Mouse (Mus musculus): ENCODE data around the gene Hvcn1. TPM values are rescaled to one million over a fixed set of nuclear protein-coding genes. Genes with fewer than 3 reads are reported as not detected.
"Not testable (repeated sequence)": the region's sequence is repeated elsewhere in the genome, so short reads cannot be mapped to it uniquely, and the experiment has no call there.

The Hvcn1 gene
- polyA plus RNA-seq, 1 experiment from 2014 or later = 1.4 TPM

DNA sequence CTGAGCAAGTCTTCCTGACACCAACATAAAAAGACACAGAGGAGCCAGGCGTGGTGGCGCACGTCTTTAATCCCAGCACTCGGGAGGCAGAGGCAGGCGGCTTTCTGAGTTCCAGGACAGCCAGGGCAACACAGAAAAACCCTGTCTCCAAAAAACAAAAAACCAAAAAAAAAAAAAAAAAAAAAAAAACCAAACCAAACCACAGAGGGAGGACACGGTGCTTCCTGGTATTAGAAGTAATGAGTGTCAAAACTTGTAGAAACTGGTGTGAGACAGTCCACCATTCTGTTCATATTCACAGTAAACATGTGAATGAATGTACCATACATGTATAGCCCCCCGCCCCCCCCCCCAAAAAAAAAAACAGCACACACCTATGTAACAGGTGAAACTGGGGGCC is 30.6 kb upstream of the Hvcn1 start:
- 79% methylated on average over 7 of the region's 7 CpGs for WGBS (ENCODE audit: insufficient replicate concordance)

DNA sequence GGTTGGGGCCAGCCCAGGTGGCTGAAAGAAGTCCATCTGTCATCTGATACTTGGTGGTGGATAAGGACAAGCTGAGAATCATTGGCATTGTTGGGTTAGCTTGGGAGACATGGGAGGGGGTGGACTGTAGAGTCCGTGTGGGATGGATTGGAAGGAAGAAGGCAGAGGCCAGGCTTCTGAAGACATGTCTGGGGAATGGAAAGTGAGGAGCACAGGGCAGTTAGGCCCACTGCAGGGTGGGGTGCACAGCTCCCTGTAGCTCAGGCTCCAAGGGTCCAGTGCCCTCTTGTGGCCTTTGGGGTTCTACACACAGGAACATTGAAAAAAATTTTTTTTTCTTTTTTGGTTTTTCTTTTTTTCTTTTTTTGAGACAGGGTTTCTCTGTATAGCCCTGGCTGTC is 30.2 kb upstream of the Hvcn1 start:
- DNase-seq = no peak
- 29% methylated on average over 1 of the region's 1 CpGs for WGBS (ENCODE audit: insufficient replicate concordance)
- H3K36me3 ChIP-seq = peaks cover 48% of the 10 kb centered on the region

More for the DNA sequence above, 30.6 kb upstream of the Hvcn1 start:
- Histone ChIP-seq H3K9ac (no peak overlapping the region), H3K4me2 (no peak overlapping the region), H3K4me1 (replicated peaks) (0 out of 2 replicates have a peak, but pooled peaks cover 3% of the 10 kb centered on the region), H3K27me3 (no peaks in the 10 kb centered on the region), H3K27ac (no peak overlapping the region), H3K9me3 (replicated peaks) (no peaks in the 10 kb centered on the region), H3K4me3 (replicated peaks) (no peak overlapping the region), H3K36me3 (peaks cover 53% of the 10 kb centered on the region)
- no peak for DNase-seq
- ATAC-seq (ENCODE audit: low read depth) = no peak

DNA sequence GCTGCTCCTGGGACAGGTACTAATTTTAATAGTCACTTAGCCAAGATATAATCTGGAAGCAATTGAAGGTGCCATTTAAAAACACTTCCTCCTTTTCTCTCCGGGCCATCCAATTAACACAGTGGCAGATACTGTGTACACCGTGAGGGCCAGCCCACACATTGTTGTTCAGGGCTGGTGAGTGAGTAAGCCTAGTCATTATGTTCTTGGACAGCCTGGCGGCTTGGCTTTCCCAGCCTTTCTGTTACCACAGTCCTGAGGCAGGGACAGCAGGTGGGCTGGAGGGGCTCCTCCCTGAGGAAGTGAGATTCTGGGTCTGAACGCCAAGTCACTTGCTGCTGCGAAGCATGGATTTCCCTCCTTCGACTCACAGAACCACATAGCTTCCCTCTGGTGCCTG is 26.9 kb upstream of the Hvcn1 start:
- Histone ChIP-seq H3K36me3 (peaks cover 23% of the 10 kb centered on the region), H3K27ac (no peak overlapping the region), H3K4me1 (replicated peaks) (0 out of 2 replicates have a peak, but pooled peaks cover 3% of the 10 kb centered on the region), H3K27me3 (no peaks in the 10 kb centered on the region), H3K9ac (no peak overlapping the region), H3K9me3 (replicated peaks) (no peaks in the 10 kb centered on the region), H3K4me3 (replicated peaks) (no peak overlapping the region), H3K4me2 (no peak overlapping the region)
- 25% methylated on average over 6 of the region's 6 CpGs for WGBS (ENCODE audit: insufficient replicate concordance)
- ATAC-seq (ENCODE audit: low read depth) (no peak), DNase-seq (no peak)

More for the DNA sequence above, 30.2 kb upstream of the Hvcn1 start:
- Histone ChIP-seq H3K4me3 (replicated peaks) (no peak overlapping the region), H3K9me3 (replicated peaks) (no peaks in the 10 kb centered on the region), H3K27me3 (no peaks in the 10 kb centered on the region), H3K4me1 (replicated peaks) (0 out of 2 replicates have a peak, but pooled peaks cover 3% of the 10 kb centered on the region), H3K27ac (no peak overlapping the region), H3K4me2 (no peak overlapping the region), H3K9ac (no peak overlapping the region)
- ATAC-seq (ENCODE audit: low read depth) = peak; percentile 69

DNA sequence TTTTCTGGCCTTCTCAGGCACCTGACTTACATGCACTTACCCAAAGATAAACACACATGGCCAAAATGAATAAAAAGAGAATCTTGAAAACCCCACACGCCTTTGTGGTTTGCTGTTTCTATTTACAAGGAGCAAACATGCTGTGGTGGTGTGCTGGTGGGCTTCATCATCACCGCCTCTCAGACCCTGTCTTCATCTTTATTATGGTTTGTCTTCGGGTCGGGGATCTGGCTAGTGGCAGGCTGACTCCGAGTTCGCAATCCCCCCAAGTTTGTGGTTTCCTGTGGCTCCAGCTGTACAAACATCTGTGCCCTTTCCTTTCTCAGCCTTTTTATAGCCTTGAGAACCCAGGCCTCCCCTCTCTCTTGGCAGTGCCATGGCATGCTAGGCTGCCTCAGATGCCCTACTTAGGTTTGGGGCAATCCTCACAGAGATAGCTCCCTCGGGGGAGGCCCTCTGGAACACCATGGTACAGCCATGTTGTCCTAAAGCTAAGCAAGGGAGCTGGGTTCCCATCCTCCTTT is 22.3 kb upstream of the Hvcn1 start:
- no peak for ATAC-seq (ENCODE audit: low read depth)
- H3K4me2 ChIP-seq = no peak overlapping the region
- no peaks in the 10 kb centered on the region for H3K9me3 ChIP-seq (replicated peaks)
- H3K27me3 ChIP-seq = no peaks in the 10 kb centered on the region
- DNase-seq = no peak
- H3K4me1 ChIP-seq (replicated peaks) = 0 out of 2 replicates have a peak, but pooled peaks cover under 1% of the 10 kb centered on the region
- no peaks in the 10 kb centered on the region for H3K36me3 ChIP-seq
- H3K27ac ChIP-seq = no peak overlapping the region
- 37% methylated on average over 7 of the region's 7 CpGs for WGBS (ENCODE audit: insufficient replicate concordance)
- no peak overlapping the region for H3K9ac ChIP-seq
- H3K4me3 ChIP-seq (replicated peaks) = no peak overlapping the region

DNA sequence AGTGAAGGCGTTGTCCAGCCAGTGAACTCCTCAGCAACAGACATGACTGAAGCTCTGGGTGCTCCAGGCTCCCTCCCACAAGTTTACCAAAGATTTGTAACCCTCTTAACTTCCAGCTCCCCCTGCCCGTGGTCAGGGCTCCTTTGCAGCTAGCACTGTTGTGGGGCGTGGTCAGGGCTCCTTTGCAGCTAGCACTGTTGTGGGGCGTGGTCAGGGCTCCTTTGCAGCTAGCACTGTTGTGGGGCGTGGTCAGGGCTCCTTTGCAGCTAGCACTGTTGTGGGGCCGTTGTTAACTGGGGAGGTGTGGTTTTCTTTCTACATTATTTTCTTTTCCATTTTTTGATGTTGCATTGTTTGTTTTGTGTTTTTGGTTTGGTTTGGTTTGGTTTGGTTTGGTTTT is 21.7 kb upstream of the Hvcn1 start:
- not testable (repeated sequence) for DNase-seq; H3K27ac ChIP-seq; H3K4me3 ChIP-seq (replicated peaks); H3K4me1 ChIP-seq (replicated peaks); H3K27me3 ChIP-seq; H3K9ac ChIP-seq; H3K9me3 ChIP-seq (replicated peaks); H3K4me2 ChIP-seq; ATAC-seq (ENCODE audit: low read depth); H3K36me3 ChIP-seq
- 70% methylated on average over 6 of the region's 6 CpGs for WGBS (ENCODE audit: insufficient replicate concordance)

DNA sequence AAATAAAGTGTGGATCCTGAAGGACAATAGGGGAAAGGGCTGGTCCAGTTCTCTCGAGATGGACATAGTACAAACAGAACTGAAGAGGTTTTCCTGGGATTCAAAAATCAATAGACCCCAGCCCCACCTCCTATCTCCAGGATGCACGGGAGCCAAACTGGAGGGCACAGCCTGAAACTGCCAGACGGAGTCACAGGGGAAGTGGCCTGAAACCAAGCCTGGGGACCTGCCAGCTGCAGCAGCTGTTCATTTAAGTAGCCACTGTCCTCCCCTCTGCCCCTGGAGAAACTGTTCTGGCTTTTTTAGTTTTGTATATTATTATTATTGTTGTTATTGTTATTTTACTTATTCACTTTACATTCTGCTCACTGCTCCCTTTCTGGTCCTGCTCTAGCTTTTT is 17.5 kb upstream of the Hvcn1 start:
- WGBS (ENCODE audit: insufficient replicate concordance) = 19% methylated on average over 3 of the region's 3 CpGs
- DNase-seq (no peak), ATAC-seq (ENCODE audit: low read depth) (no peak)
- peaks cover 6% of the 10 kb centered on the region; the same call in 1 of the 2 replicates for H3K4me1 ChIP-seq (replicated peaks)
- no peaks in the 10 kb centered on the region for H3K27me3 ChIP-seq
- no peaks in the 10 kb centered on the region for H3K9me3 ChIP-seq (replicated peaks)
- no peak overlapping the region for H3K4me2 ChIP-seq
- H3K9ac ChIP-seq = no peak overlapping the region
- no peak overlapping the region for H3K4me3 ChIP-seq (replicated peaks)
- H3K27ac ChIP-seq = no peak overlapping the region
- no peaks in the 10 kb centered on the region for H3K36me3 ChIP-seq

DNA sequence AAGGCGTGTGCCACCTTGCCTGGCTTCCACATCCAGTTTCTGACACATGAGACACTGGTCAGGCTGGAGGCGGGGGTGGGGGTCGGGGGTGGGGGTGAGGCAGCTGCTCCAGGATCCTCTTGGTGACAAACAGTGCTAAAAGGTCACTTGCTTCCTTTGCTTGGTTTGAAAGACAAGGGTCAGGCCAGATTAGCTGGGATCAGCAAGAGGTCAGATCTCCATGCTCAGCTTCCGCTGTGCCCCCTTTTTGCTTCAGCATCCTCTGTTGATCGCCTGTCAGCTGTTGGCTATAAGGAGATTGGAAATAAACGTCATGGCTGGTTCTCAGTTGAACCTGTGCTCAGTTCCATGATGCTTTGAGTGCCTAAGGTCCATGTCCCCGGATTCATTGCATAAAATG is 16.1 kb upstream of the Hvcn1 start:
- Histone ChIP-seq H3K36me3 (no peaks in the 10 kb centered on the region), H3K27me3 (no peaks in the 10 kb centered on the region), H3K9ac (no peak overlapping the region), H3K9me3 (replicated peaks) (no peaks in the 10 kb centered on the region), H3K4me2 (no peak overlapping the region), H3K27ac (no peak overlapping the region), H3K4me1 (replicated peaks) (peaks cover 6% of the 10 kb centered on the region; the same call in 1 of the 2 replicates), H3K4me3 (replicated peaks) (no peak overlapping the region)
- ATAC-seq (ENCODE audit: low read depth) (no peak), DNase-seq (no peak)
- 57% methylated on average over 7 of the region's 7 CpGs for WGBS (ENCODE audit: insufficient replicate concordance)

DNA sequence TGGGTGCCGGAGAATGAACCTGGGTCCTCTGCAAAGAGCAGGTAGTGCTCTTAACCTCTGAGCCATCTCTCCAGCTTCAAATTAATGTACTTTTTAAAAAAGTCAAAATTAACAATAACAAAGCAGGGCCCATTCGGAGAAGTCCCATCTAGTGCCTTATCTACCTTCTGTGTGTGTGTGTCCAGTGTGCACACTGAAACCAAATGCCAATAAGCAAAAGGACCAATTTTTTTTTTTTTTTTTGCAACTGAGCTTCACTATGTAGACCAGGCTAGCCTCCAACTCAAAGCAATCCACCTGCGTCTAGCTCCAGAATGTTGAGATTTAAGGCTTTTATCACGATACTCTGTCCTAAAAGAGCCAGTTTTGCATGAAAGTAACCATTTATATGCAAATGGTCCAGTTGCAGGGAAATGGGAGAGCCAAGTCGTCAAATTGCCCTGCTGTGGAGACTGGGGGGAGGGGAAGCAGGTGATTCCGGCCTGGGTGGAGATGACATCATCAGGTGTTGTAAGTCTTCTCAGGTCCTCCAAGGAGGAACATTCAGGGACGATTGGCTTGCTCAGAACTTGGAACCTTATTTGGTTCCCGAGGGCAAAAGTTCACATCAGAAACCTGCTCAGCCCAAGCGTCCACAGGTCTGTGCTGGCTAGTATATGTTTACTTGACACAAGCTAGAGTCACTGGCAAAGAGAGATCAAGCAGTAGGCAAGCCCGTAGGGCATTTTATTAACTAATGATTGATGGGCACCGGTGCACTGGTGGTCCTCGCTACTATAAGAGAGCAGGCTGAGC is 15.1 kb upstream of the Hvcn1 start:
- no peak overlapping the region for H3K4me3 ChIP-seq (replicated peaks)
- peaks cover 6% of the 10 kb centered on the region; the same call in 1 of the 2 replicates for H3K4me1 ChIP-seq (replicated peaks)
- H3K9me3 ChIP-seq (replicated peaks) = no peaks in the 10 kb centered on the region
- no peak overlapping the region for H3K4me2 ChIP-seq
- ATAC-seq (ENCODE audit: low read depth) (no peak), DNase-seq (no peak)
- no peak overlapping the region for H3K9ac ChIP-seq
- H3K27ac ChIP-seq = no peak overlapping the region
- 62% methylated on average over 12 of the region's 12 CpGs for WGBS (ENCODE audit: insufficient replicate concordance)
- no peaks in the 10 kb centered on the region for H3K36me3 ChIP-seq
- no peaks in the 10 kb centered on the region for H3K27me3 ChIP-seq

DNA sequence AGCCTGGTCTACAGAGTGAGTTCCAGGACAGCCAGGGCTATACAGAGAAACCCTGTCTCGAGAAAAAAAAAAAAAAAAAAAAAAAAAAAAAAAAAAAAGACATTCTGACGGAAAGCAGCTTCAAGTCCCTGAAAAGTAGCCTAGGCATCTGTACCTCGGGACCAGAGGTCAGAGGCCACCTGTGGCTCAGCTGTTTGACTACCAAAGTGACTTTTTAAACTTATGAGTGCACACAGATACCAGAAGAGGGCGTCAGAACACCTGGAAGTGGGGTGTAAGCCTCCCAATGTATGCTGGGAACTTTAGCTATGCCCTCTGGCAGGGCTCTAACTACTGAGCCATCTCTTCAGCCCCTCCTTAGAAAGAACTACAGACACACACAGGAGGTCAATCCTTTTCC is 14.3 kb upstream of the Hvcn1 start:
- ATAC-seq (ENCODE audit: low read depth) = no peak
- DNase-seq = no peak
- Histone ChIP-seq H3K9ac (no peak overlapping the region), H3K4me3 (replicated peaks) (no peak overlapping the region), H3K9me3 (replicated peaks) (no peaks in the 10 kb centered on the region), H3K4me2 (no peak overlapping the region), H3K27me3 (no peaks in the 10 kb centered on the region), H3K36me3 (no peaks in the 10 kb centered on the region), H3K27ac (no peak overlapping the region), H3K4me1 (replicated peaks) (peaks cover 6% of the 10 kb centered on the region; the same call in 1 of the 2 replicates)
- WGBS (ENCODE audit: insufficient replicate concordance) = 35% methylated on average over 4 of the region's 4 CpGs

DNA sequence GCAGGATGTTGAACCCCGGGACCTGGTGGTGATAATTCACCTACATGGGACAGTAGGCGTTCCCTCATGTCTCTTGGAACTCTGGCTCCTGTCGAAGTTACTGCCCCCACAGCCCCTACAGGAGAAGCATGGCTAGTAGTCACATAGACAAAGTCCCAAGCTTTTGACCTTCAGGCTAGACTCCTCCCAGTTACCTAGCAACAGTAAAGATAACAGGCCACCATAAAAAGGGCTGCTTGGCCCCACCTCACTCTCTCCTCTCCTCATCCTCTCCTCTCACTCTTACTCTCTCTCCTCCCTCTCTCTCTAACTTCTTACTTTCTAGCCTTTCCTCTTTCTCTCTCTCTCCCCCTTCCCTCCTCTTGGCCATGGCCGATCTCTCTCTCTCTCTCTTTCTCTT is 5.7 kb upstream of the Hvcn1 start:
- ATAC-seq (ENCODE audit: low read depth) (no peak), DNase-seq (no peak)
- Histone ChIP-seq H3K4me1 (replicated peaks) (no peaks in the 10 kb centered on the region), H3K4me3 (replicated peaks) (no peak overlapping the region), H3K9me3 (replicated peaks) (peaks cover 6% of the 10 kb centered on the region; the same call in 1 of the 2 replicates), H3K4me2 (no peak overlapping the region), H3K27ac (no peak overlapping the region), H3K36me3 (no peaks in the 10 kb centered on the region), H3K27me3 (no peaks in the 10 kb centered on the region), H3K9ac (no peak overlapping the region)
- WGBS (ENCODE audit: insufficient replicate concordance) = 81% methylated on average over 4 of the region's 4 CpGs

DNA sequence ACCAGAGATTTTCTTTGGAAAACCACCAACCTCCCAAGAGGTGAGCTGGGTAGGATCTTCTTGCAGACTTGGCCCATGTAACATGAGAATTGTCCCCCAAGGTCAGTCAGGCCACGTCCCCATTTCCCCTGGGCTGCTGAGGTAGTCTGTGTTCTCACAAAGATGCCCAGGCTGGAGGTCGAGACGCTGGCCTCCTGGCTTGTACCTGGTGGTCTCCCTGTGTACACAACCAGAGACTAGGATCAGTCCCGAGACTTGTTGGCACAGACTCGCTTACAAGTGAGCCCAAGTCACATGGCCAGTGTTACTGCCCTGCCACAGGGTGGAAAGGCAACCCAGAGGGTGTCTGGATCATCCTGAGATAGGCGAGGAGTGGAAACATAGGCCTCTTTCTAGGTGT is 4.7 kb upstream of the Hvcn1 start:
- no peak for DNase-seq
- Histone ChIP-seq H3K27me3 (no peaks in the 10 kb centered on the region), H3K9me3 (replicated peaks) (peaks cover 6% of the 10 kb centered on the region; the same call in 1 of the 2 replicates), H3K4me3 (replicated peaks) (no peak overlapping the region), H3K4me2 (no peak overlapping the region), H3K4me1 (replicated peaks) (no peaks in the 10 kb centered on the region), H3K36me3 (no peaks in the 10 kb centered on the region), H3K9ac (no peak overlapping the region), H3K27ac (no peak overlapping the region)
- no peak for ATAC-seq (ENCODE audit: low read depth)
- 70% methylated on average over 6 of the region's 6 CpGs for WGBS (ENCODE audit: insufficient replicate concordance)

DNA sequence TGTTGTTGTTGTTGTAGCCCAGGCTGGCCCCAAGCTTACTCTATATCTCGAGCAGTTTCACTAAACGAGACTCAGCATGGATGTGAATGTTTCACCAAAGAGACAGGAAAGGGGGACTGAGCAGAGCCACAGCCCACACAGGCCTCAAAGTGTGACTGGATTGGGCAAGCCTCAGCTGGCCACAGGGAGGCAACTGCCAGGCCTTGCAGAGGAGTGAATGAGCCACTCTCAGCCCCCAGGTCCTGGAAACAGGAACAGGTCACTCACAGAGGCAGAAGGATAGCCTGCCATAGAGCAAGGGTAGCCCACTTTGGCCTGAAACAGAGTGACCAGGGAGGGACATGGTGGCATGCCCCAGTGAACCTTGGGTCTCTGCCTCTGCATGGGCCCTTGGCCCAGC is 2.4 kb upstream of the Hvcn1 start:
- 33% methylated on average over 2 of the region's 2 CpGs for WGBS (ENCODE audit: insufficient replicate concordance)
- no peak for DNase-seq

More for the DNA sequence above, 2.4 kb upstream of the Hvcn1 start:
- ATAC-seq (ENCODE audit: low read depth) = no peak
- Histone ChIP-seq H3K4me3 (replicated peaks) (no peak overlapping the region), H3K4me1 (replicated peaks) (peaks cover 3% of the 10 kb centered on the region; the same call in 1 of the 2 replicates), H3K27ac (no peak overlapping the region; the same call in 1 of the 2 replicates), H3K9ac (no peak overlapping the region), H3K36me3 (no peaks in the 10 kb centered on the region), H3K9me3 (replicated peaks) (peaks cover 6% of the 10 kb centered on the region; the same call in 1 of the 2 replicates), H3K27me3 (no peaks in the 10 kb centered on the region), H3K4me2 (no peak overlapping the region)

All from liver, embryonic 13.5 days (tissue).